Mouse (Mus musculus) layer of hippocampus, adult 11-12 months (tissue): Measurements from ENCODE around the gene Pdgfc.

Experiments
- DNase-seq: peaks from one replicate; pipeline ENCODE4 v3.0.0; 2022; ENCODE audit warnings: low spot score

Pdgfc gene

GRCm38 (mm10) chr3:81036151-81036553 lies at the start of gene Pdgfc:
Gene Pdgfc (plus strand): TSS chr3:81036416.
- DNase-seq, result no peak

DNA sequence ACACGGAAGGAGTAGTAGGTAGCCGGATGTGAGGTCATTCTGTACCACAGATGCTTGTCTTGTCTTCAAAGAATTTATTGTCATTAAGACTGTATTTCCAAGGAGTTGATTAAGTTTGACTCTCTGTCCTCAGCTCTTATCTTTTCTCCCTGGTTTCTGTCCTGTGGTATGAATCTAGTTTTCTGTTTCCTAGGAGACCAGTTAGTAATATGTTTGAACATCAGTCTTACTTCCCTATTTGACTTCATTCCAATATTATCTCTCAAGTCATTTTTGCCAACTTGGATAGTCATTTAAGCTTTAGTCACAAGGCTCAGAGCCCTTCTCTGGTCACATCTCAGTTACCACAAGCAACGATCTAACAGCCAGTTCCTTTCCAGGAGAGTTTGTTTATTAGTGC lies 27.0 kb upstream of the Pdgfc start:
- DNase-seq, result no peak

DNA sequence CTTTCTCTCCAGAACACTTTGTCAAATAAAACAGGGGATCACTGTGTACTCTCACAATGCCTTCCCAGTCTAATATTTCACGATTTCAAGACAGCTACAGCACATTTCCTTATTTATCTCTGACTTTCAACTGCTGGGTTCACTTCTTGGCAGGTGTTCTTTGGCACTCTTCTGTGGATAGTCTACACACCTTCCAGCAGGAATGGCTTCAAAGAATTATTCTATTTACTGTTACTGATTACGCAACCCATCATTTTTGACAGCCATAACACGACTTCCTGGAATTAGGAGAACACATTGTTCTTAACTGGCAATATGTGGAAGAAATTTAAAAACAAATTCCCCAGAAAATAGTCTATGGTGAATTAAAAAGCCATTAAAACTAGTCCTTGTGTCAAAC lies 26.3 kb upstream of the Pdgfc start:
- DNase-seq, result no peak

DNA sequence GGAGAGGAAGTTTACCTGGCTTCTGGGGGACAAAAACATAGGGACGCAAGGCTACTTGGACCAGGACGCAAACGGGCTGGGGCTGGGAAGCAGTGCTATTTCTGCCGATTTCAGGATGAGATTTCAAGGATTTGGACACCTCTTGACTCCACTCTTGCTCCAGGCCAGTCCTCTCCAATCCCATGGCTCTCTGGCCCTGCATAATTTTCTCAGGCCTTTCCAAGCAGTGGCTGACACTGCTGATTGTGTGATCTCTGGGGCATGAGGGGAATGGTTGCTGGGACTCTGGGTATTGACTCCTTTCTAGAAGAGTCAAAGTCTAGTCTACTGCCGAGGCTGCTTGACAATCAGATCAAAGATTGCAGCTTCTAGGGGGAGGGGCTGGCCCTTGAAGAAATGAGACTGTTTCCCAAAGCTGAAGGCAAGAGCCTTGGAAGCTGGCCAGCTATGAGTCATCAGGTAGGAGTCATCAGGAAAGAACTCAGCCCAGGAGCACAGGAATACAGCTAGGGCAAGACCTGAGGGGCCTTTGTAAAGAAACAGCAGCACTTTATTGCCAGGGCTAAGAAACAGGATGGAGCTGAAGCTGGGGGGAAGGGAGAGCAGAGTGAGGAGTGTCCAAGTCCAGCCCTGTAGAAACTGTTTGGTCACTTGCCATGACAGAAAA lies 18.7 kb upstream of the Pdgfc start:
- DNase-seq, result no peak

DNA sequence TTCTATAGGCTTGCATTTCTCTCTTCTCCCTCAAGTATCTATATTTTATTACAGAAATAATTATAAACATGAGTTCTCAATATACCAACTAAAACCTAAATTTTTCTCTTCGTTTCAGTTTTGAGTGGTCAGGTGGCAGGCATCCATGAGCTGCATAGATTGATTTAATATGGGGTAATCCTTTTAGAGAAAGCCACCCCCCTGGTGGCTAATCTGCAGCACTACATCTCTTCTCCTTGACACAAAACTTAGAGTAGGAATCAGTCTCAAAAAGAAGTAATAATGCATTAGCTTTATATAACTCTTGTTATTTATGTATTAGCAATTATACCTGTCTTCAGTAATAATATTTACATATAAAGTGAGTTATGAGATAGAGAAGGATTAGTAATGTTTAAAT lies 16.2 kb upstream of the Pdgfc start:
- DNase-seq, result no peak

GRCm38 (mm10) chr3:81021783-81022182 lies 14.4 kb upstream of the Pdgfc start:
- DNase-seq, result no peak

GRCm38 (mm10) chr3:81022266-81022665 lies 13.9 kb upstream of the Pdgfc start:
- no peak for DNase-seq

- DNase-seq, result no peak
These were observed 13.4 kb upstream of the Pdgfc start for GRCm38 (mm10) chr3:81022845-81023244.

DNA sequence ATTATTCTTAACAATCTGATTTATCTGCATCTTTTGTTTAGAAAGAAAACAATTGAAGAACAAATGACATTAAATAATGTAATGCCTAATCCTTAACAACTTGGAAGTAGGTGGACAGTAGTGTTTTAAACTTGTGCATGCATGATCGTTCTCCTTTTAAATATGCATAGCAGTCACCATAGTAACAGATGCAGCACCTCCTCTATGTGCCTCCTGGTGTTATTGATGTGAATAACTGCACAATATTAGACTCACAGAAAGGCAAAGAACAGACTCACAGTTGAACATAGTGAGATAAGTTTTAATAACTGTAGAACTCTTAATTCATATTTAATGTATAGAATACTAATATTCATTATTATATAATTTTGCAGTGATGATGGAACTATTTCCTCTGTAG lies 12.6 kb upstream of the Pdgfc start:
- DNase-seq, result no peak

- DNase-seq, result no peak
These were observed 10.5 kb upstream of the Pdgfc start for GRCm38 (mm10) chr3:81025568-81026213.

- DNase-seq, result no peak
These were observed 7.9 kb upstream of the Pdgfc start for GRCm38 (mm10) chr3:81028361-81028760.

- no peak for DNase-seq
These were observed 6.9 kb upstream of the Pdgfc start for GRCm38 (mm10) chr3:81029321-81029720.

- no peak for DNase-seq
These were observed 6.3 kb upstream of the Pdgfc start for GRCm38 (mm10) chr3:81029909-81030308.

DNA sequence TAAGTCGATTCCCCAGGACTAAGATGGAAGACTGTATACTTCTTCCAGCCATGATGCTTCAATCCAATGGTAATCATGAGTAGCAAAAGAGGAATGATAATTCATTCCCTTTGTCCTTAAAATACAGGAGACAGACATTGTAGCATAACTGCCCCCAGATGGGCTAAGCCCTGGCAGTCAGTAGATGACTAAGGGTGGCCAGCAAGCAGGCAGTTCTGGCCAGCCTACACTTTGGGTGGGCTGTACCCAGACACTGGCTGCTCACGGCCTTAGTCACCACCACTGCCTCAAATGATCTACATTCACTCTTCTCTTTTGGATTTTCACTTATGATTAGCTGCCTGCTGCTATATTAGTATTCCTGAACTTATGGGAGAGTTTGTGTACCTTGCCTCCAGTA lies 5.9 kb upstream of the Pdgfc start:
- DNase-seq, result no peak

DNA sequence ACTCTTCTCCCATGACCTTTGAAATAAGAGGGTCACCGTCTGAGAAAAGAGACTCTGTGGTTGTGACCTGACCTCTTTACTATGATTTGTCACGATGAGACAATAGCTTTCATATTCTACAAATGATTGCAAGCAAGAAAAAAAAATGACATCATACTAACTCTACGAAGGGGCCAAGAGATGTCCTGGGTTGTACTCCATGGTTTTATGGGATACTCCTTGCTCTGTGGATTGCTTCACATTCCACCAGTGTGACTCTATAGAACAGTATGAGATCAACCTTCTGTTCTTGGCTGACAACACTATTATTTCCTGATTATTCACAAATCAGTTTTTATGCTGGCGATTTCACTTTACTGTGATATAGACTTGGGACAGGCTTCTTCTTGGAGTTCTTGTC lies 4.2 kb upstream of the Pdgfc start:
- DNase-seq, result no peak

DNA sequence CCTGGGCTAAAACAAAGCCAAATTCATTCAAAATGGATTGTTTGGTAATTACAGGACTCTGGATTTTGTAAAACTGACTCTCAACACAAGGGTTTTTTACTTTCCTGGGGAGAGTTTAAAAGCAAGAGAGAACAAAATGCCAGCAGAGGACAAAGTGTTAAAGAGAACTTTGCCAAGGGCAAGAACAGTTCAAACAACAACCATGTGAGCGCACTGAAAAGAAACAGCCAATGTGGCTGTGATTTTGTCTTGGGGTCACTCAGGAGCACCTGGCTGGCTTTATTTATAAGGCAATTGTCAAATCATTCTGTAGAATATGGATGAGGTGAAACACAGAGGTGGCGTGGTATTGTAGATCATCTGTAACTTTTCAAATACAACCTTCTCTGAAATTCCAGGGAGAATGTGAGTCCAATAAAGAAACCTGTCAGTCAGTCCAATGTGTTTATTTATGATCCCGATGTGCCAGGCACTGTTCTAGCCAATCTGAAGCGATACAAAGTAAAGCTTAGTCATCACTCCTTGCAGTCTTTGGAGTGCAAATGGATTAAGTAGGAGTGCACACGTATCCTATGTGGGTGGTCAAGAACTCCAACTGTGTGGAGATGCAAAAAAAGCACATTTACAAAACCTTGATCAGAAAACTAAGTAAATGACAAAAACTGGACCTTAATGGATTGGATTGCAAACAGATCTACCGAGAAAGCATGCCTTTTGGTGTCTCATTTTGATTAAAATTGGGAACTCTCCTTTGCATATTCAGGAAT lies 1.7 kb upstream of the Pdgfc start:
- DNase-seq, result no peak

- DNase-seq, result peak; percentile 38
These were observed 517 bp downstream of the Pdgfc start for GRCm38 (mm10) chr3:81036554-81037311.

GRCm38 (mm10) chr3:81037312-81037859 lies 1.2 kb downstream of the Pdgfc start:
- peak; percentile 23 for DNase-seq

DNA sequence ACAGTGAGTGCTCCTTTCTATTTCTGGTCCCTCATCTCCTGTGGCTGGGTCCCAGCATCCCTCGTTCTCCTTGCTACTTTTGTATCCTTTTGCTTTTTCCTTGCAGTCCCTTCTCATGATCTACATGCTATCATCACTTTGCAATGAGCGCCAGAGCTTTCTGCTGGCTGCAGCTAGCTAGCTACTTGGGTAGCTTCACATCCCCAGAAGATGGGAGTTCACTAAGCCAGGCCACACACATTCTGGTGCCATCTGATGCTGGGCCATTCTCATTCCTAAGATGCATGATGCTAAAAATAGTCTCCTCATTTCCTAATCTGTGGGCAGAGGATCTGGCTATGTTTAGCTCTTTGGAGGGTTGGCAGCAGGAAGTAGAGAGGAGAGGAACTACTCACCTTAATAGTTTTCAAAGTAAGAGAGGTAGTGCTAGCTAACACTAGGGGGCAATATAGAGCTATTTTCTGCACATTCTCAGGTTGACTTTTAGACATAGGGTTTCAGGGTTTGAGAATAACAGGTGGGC lies 3.0 kb downstream of the Pdgfc start:
- peak; percentile 45 for DNase-seq

- DNase-seq, result no peak
These were observed 8.6 kb downstream of the Pdgfc start for GRCm38 (mm10) chr3:81044653-81045343.

DNA sequence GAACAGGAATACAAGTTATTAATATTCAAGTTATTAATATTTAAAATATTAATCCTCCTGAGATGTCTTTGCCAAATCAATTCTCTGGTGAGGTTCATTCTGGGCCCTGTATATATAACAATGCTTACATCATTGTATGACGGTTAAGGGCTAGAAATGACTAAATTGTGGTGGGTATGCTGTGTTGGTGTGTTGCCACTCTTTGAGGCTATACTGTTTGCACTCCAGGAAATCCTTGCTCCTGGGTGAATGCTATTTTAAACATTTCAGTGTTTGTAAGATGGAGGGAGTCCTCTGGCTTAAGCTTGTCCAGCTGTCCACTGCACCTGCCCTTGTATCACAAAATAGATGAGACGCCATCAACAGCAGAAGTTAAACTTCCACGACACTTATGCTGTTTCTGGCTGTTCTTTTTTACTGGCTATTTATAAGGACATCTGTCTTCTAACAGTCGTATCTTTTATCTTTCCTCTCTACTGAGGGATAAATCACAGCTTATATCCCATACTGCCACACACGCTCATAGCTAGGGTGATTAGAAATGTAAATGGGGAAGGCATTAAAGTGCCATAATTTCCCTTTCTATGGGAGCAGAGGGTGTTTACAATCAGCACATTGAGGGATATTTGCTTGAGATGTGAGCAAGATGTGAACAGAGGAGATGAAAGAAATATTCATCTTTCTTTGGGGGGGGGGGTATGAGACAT lies 9.3 kb downstream of the Pdgfc start:
- DNase-seq, result no peak
